Mouse (Mus musculus): ENCODE measurements around the gene Slc1a3.

- TF ChIP-seq EP300 (IDR thresholded peaks at IDR 0.05; ENCODE audit: low read depth) (no peak), CTCF (IDR thresholded peaks at IDR 0.05; ENCODE audit: low read depth) (no peak)
These were observed 4.4 kb downstream of the Slc1a3 start for GRCm38 (mm10) chr15:8706178-8706577.

Data from liver, embryonic 14.5 days (tissue).